Mouse (Mus musculus) heart, postnatal 0 days (tissue): ENCODE measurements around the gene Pltp. TPM values are rescaled to one million over a fixed set of nuclear protein-coding genes. Genes with fewer than 3 reads are reported as not detected.
A peak's percentile ranks its signal among the peaks of the same experiment; 100 is the strongest.

ENCODE experiments used
- ATAC-seq: fragments of 200-750 bp; cut with Nextera tagmentation; 2 replicates; pipeline ENCODE4 v1.8.0; 2017; ENCODE audit warnings: low read depth, moderate number of reproducible peaks, moderate library complexity; ENCODE audit not compliant: insufficient read depth
- DNase-seq: peaks from one replicate; pipeline ENCODE4 v3.0.0-alpha.2; 2016; ENCODE audit warnings: low spot score
- H3K27ac ChIP-seq: fragments of 300-500 bp; sonication (generic); 2 replicates; pipeline ENCODE4 v1.5.1; 2014; ENCODE audit warnings: low read depth, mild to moderate bottlenecking
- H3K27me3 ChIP-seq: fragments of 300-500 bp; sonication (generic); 2 replicates; pipeline ENCODE4 v1.6.1; 2014; ENCODE audit warnings: low read length, mixed read lengths; ENCODE audit not compliant: control insufficient read depth, insufficient read depth
- H3K36me3 ChIP-seq: fragments of 300-500 bp; sonication (generic); replicated peaks from 2 replicates; pipeline ENCODE4 v1.6.1; 2014; ENCODE audit warnings: low read length, mixed read lengths; ENCODE audit not compliant: control insufficient read depth, insufficient read depth
- H3K4me1 ChIP-seq: fragments of 300-500 bp; sonication (generic); 2 replicates; pipeline ENCODE4 v1.6.1; 2014; ENCODE audit warnings: antibody characterized with exemption; ENCODE audit not compliant: control insufficient read depth, insufficient read depth
- H3K4me2 ChIP-seq: fragments of 300-500 bp; sonication (generic); 2 replicates; pipeline ENCODE4 v1.6.1; 2014; ENCODE audit warnings: low read depth, mild to moderate bottlenecking, low read length, moderate library complexity
- H3K4me3 ChIP-seq: fragments of 300-500 bp; sonication (generic); 2 replicates; pipeline ENCODE4 v1.5.1; 2014; ENCODE audit warnings: low read depth, low read length
- H3K9ac ChIP-seq: fragments of 300-500 bp; sonication (generic); replicated peaks from 2 replicates; pipeline ENCODE4 v1.6.1; 2014; ENCODE audit warnings: low read depth, low read length, mixed read lengths
- H3K9me3 ChIP-seq: fragments of 300-500 bp; sonication (generic); replicated peaks from 2 replicates; pipeline ENCODE4 v1.6.1; 2016; ENCODE audit warnings: low read length; ENCODE audit not compliant: control insufficient read depth
- CTCF ChIP-seq: IDR thresholded peaks from 2 replicates; pipeline ENCODE4 v1.5.1; 2016; ENCODE audit warnings: antibody characterized with exemption, control low read depth, low read depth
- EP300 ChIP-seq: IDR thresholded peaks from 2 replicates; pipeline ENCODE4 v1.6.1; 2016; ENCODE audit warnings: antibody characterized with exemption, low read depth
- WGBS: fragments of 180-500 bp; shearing (Covaris S2); extraction: QIAGEN DNeasy Blood & Tissue Kit; methylation state at CpG from one replicate; pipeline ENCODE4 v1.1.7; 2014; 5-methylcytosine and 5-hydroxymethylcytosine counted together
- polyA plus RNA-seq: library from polyadenylated mRNA; unstranded; fragments of >200 nt; fragmentation: Nextera tagmentation; extraction: Ambion mirVana; gene quantifications from 2 replicates; pipeline ENCODE4 v1.2.1, GENCODE M21; 2015
- total RNA-seq: library from RNA; depleted of rRNA; stranded (reverse); fragments of >200 nt; gene quantifications from 2 replicates; pipeline ENCODE4 v1.2.3, GENCODE M21; 2014; ENCODE audit warnings: low replicate concordance

The Pltp gene
- total and polyA plus RNA-seq, 2 experiments from 2014 or later = 7.7 to 8.6 TPM

DNA sequence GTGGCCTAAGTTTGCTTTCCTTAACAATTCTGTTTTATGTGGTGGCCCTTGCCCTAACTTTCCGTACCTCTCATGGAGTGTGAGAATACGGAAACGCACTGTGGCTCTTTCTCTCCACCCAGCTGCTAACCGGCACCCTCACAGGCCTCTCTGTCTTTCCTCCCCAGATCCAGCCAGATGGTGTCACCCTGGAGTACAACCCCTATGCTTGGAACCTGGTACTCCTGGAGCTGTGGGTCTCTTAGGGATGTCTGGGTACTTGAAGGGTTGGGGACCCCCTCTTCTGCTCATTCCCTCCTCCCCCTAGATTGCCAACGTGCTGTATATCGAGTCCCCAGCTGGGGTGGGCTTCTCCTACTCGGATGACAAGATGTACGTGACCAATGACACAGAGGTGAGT is 23.0 kb downstream of the Pltp start:
- peaks cover 42% of the 10 kb centered on the region for H3K36me3 ChIP-seq
- H3K4me3 ChIP-seq = peak overlapping the region; percentile 76
- no peak for DNase-seq
- no peak for TF ChIP-seq CTCF
- no peak for TF ChIP-seq EP300
- peak overlapping the region; percentile 76 for H3K4me2 ChIP-seq
- H3K9me3 ChIP-seq = no peaks in the 10 kb centered on the region
- H3K9ac ChIP-seq = peak overlapping the region; percentile 59
- no peak for ATAC-seq
- H3K27ac ChIP-seq = peak overlapping the region; percentile 90; the same call in 1 of the 2 replicates
- H3K27me3 ChIP-seq = no peaks in the 10 kb centered on the region
- H3K4me1 ChIP-seq = peaks cover 9% of the 10 kb centered on the region
- 36% methylated on average over 8 of the region's 8 CpGs for WGBS

DNA sequence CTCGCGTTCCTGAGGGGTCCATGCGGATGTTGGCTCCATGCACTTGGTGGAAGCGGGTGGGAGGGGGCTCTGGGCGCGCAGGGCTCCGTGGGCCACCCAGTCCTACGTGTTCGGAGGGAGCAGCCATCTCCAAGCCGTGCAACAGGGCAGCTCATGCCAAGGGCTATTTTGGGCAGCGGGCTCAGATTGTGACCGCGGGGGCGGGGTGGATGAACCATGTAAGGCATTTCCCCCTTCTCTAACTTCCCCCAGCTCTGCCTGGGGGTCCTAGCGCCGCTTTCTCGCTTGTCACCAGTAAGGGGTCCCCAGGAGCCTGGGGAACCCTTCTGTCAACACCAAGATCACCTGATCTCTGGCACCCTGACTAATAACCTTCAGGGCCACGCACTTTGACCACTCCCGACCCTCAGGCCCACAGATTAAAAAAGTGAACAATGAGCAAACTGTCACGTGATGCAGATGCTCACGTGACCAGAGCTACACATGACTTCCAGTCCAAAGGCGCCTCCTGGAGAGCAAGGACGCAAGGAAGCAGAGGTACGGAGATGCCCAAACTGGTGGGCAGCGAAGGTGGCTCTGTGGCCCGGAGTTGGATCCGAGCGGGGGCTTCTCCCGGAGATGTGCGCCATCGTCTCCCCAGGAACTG is 24.1 kb downstream of the Pltp start, which contains the start of gene Neurl2:
TSS of gene Neurl2 (minus strand) at position 143 of the 646 bp plus-strand sequence.
- peaks cover 9% of the 10 kb centered on the region for H3K4me1 ChIP-seq
- H3K9me3 ChIP-seq = no peaks in the 10 kb centered on the region
- H3K36me3 ChIP-seq = peaks cover 35% of the 10 kb centered on the region
- 0 out of 2 replicates have a peak, but pooled peaks have one; percentile 2 for TF ChIP-seq CTCF
- TF ChIP-seq EP300 = no peak; the same call in 1 of the 2 replicates
- H3K4me2 ChIP-seq = peak within 1 kb of the TSS; percentile 76
- ATAC-seq (peak; percentile 92), DNase-seq (peak; percentile 94)
- H3K9ac ChIP-seq = peak within 1 kb of the TSS; percentile 59
- peak within 1 kb of the TSS; percentile 90 for H3K27ac ChIP-seq
- under 1% methylated on average over 31 of the region's 31 CpGs for WGBS
- peak within 1 kb of the TSS; percentile 76 for H3K4me3 ChIP-seq
- no peaks in the 10 kb centered on the region for H3K27me3 ChIP-seq

GRCm38 (mm10) chr2:164832748-164833301 is 24.7 kb downstream of the Pltp start, which contains the start of gene Ctsa:
Ctsa (plus strand) TSS chr2:164832873.
- Histone ChIP-seq H3K4me3 (peak within 1 kb of the TSS; percentile 76), H3K27me3 (no peaks in the 10 kb centered on the region), H3K9me3 (no peaks in the 10 kb centered on the region), H3K4me1 (peaks cover 9% of the 10 kb centered on the region), H3K27ac (peak within 1 kb of the TSS; percentile 90), H3K9ac (peak within 1 kb of the TSS; percentile 59), H3K4me2 (peak within 1 kb of the TSS; percentile 76), H3K36me3 (peaks cover 35% of the 10 kb centered on the region)
- DNase-seq (peak; percentile 76), ATAC-seq (peak; percentile 80)
- no peak for TF ChIP-seq EP300
- peak; percentile 78 for TF ChIP-seq CTCF
- WGBS = under 1% methylated on average over 35 of the region's 35 CpGs

DNA sequence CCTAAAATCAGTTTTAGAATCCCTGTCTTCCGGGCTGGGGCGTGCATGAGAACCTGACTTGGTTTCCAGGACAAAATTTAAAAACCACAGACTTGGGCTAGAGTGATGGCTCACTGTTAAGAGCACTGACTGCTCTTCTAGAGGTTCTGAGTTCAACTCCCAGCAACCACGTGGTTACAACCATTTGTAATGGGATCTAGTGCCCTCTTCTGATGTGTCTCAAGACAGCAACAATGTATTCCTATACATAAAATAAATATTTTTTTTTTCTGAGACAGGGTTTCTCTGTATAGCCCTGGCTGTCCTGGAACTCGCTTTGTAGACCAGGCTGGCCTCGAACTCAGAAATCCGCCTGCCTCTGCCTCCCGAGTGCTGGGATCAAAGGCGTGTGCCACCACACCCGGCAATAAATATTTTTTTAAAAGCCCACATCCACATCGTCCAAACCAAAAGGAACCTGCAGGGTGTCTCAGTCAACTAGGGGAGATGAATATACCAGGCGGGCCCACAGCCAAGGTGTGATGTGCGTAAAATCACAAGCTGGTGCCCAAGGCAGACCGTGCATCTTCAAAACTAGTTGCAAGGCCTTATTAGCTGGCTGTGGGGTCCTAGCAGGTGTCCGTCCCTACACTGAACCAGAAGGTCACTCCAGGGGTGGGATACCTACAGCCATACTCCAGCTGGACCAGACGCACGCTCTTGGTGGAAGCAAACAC is 25.3 kb downstream of the Pltp start:
- Histone ChIP-seq H3K4me3 (peak overlapping the region; percentile 76), H3K4me1 (peaks cover 9% of the 10 kb centered on the region), H3K27ac (peak overlapping the region; percentile 90), H3K36me3 (peaks cover 35% of the 10 kb centered on the region), H3K27me3 (no peaks in the 10 kb centered on the region), H3K9me3 (no peaks in the 10 kb centered on the region), H3K9ac (peak overlapping the region; percentile 59; the same call in 1 of the 2 replicates), H3K4me2 (peak overlapping the region; percentile 76)
- TF ChIP-seq EP300 (no peak), CTCF (no peak)
- WGBS = 54% methylated on average over 16 of the region's 16 CpGs
- DNase-seq (no peak), ATAC-seq (no peak)

DNA sequence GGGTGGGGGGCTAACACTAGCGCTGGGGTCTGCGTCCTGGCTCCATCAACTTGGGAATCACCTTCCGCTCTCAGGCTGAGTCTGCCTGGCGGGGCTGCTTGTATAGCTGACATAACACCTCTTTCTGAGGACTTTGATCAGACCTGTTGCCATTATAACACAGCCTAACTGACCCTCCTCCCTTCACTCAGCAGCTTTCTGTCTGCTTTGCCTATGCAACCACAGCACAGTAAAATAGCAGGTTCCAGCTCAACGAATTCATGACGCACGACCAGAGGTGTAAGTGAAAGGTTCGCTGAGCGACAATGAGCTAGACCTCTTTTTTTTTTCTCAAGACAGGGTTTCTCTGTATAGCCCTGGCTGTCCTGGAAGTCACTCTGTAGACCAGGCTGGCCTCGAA is 26.5 kb downstream of the Pltp start:
- Histone ChIP-seq H3K27me3 (no peaks in the 10 kb centered on the region), H3K27ac (no peak overlapping the region), H3K4me2 (no peak overlapping the region), H3K36me3 (peaks cover 35% of the 10 kb centered on the region), H3K9ac (no peak overlapping the region), H3K4me1 (peaks cover 9% of the 10 kb centered on the region), H3K9me3 (no peaks in the 10 kb centered on the region), H3K4me3 (no peak overlapping the region)
- TF ChIP-seq EP300 (no peak), CTCF (no peak)
- DNase-seq (no peak), ATAC-seq (no peak)
- 81% methylated on average over 10 of the region's 10 CpGs for WGBS
